Mouse (Mus musculus) G1E (cell line): ENCODE measurements around the gene Slc44a4.

Experiments used
- CTCF ChIP-seq: IDR thresholded peaks from 2 replicates; pipeline ENCODE4 v1.5.1; 2012; ENCODE audit warnings: low read depth, low read length, inconsistent platforms, mixed read lengths
- GATA2 ChIP-seq: IDR thresholded peaks from 2 replicates; pipeline ENCODE4 v1.6.1; 2012; ENCODE audit warnings: low read depth, low read length, inconsistent platforms, borderline replicate concordance
- POLR2AphosphoS5 ChIP-seq: IDR thresholded peaks from 2 replicates; pipeline ENCODE4 v1.6.1; 2012; ENCODE audit warnings: low read depth, low read length, inconsistent platforms; ENCODE audit not compliant: insufficient replicate concordance
- TAL1 ChIP-seq: conservative IDR thresholded peaks from 2 replicates; pipeline ENCODE4 v1.6.1; 2012; ENCODE audit warnings: low read depth, low read length, inconsistent platforms, mixed read lengths

- TF ChIP-seq CTCF (no peak), POLR2AphosphoS5 (no peak), TAL1 (no peak), GATA2 (no peak)
These were observed 19.8 kb downstream of the Slc44a4 start for GRCm38 (mm10) chr17:34934031-34934430.
